Mouse (Mus musculus) megakaryocyte, embryonic 14.5 days (primary cell): ENCODE measurements around the gene Crb2. TPM values are rescaled to one million over a fixed set of nuclear protein-coding genes. Genes with fewer than 3 reads are reported as not detected.

Experiments used
- H3K27me3 ChIP-seq: replicated peaks from 2 replicates; pipeline ENCODE3; 2012; ENCODE audit warnings: inconsistent platforms
- H3K36me3 ChIP-seq: replicated peaks from 2 replicates; pipeline ENCODE3; 2012; ENCODE audit warnings: low read length, inconsistent platforms, mixed read lengths
- H3K4me1 ChIP-seq: 2 replicates; pipeline ENCODE4 v1.6.1; 2012; ENCODE audit warnings: inconsistent platforms
- H3K4me3 ChIP-seq: replicated peaks from 2 replicates; pipeline ENCODE3; 2012; ENCODE audit warnings: moderate library complexity, mild to moderate bottlenecking, inconsistent platforms
- H3K9me3 ChIP-seq: 2 replicates; pipeline ENCODE4 v1.6.1; 2012; ENCODE audit warnings: inconsistent platforms
- FLI1 ChIP-seq: IDR thresholded peaks from 2 replicates; pipeline ENCODE4 v1.6.1; 2012; ENCODE audit warnings: low read length, inconsistent platforms, mixed read lengths
- GATA1 ChIP-seq: IDR thresholded peaks from 3 replicates; pipeline ENCODE4 v1.6.1; 2012; ENCODE audit warnings: mixed read lengths, low read length, inconsistent platforms, borderline replicate concordance
- polyA plus RNA-seq: library from polyadenylated mRNA; stranded (reverse); fragments of >175 nt; gene quantifications from 2 replicates; pipeline ENCODE4 v1.2.3, GENCODE M21; 2012; ENCODE audit warnings: low replicate concordance; ENCODE audit not compliant: insufficient read depth

The Crb2 gene
- polyA plus RNA-seq, 1 experiment = not detected

DNA sequence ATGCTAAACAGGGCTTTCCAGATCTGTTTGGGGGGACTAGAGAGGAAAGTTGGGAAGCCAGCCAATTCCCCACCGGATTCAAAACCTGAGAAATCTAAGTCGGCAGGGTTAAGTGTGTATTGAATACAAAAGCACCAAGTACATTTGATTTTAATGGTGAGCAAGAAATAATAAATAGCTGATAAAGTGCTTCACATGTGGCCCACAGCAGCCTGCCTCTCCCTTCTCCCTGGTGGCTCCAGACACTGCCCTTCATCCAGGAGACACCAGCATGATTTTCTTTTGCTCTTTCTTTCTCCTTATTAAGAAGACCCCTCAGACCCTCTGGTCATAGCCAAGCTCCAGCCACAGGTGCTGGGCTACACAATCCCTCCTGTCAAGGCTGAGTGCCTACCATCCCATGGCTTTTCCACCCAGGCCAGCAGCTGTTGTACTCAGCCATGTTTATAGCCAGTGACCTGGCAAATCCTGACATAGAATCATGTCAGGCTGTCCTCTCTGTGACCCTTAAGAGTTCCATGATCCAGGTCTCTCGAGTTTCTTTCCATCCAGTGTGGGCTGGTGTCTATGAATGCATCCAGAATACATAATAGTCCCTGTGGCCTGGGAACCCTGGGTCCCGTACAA lies 43.6 kb downstream of the Crb2 start:
- H3K4me1 ChIP-seq = peaks cover 9% of the 10 kb centered on the region; the same call in 1 of the 2 replicates
- H3K4me3 ChIP-seq = no peak overlapping the region
- TF ChIP-seq GATA1 (no peak), FLI1 (no peak)
- H3K9me3 ChIP-seq = no peaks in the 10 kb centered on the region
- no peaks in the 10 kb centered on the region for H3K27me3 ChIP-seq
- H3K36me3 ChIP-seq = peaks cover 27% of the 10 kb centered on the region

DNA sequence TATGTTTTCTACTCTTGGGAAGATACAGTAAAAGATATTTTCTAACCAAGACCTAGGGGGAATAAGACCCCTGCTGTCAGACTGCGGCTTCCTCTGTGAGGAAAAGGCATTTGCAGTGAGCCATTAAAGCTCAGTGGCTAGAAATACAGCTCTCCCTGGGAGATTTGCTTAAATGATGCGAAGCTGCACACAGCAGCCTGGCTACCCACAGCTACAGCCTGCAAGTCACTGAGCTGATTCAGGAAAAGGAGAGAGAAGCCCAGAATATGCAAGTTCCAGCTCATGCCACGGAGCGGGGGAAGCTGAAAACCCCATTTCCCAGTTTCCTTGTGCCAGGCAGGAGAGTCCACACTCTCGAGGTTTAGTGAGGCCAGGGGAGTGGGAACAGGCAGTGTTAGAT lies 46.1 kb downstream of the Crb2 start:
- no peaks in the 10 kb centered on the region for H3K27me3 ChIP-seq
- no peaks in the 10 kb centered on the region for H3K9me3 ChIP-seq
- peaks cover 9% of the 10 kb centered on the region; the same call in 1 of the 2 replicates for H3K4me1 ChIP-seq
- peaks cover 13% of the 10 kb centered on the region for H3K36me3 ChIP-seq
- TF ChIP-seq GATA1 (no peak), FLI1 (no peak)
- no peak overlapping the region for H3K4me3 ChIP-seq

DNA sequence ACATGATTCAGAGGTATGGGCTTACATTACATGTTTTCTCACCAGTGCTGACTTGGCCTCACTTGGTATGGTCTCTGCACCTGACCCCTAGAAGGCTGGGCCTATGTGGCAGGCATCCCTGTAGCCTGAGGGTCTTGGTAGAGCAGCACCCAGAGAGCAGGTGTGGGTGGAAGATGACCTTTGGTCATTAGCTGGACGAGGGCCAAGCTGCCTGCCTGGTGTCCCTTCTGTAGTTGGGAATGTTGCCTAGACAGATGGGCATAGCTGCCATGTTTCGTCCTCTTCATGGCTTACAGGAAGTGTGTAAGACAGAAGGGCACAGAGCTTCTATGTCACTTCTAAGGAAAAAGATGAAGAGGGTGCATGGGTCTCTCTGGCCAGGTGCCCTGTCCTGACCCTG lies 47.8 kb downstream of the Crb2 start:
- Histone ChIP-seq H3K4me1 (peaks cover 3% of the 10 kb centered on the region; the same call in 1 of the 2 replicates), H3K9me3 (no peaks in the 10 kb centered on the region), H3K27me3 (no peaks in the 10 kb centered on the region), H3K36me3 (peaks cover 13% of the 10 kb centered on the region), H3K4me3 (no peak overlapping the region)
- no peak for TF ChIP-seq FLI1
- TF ChIP-seq GATA1 = no peak

DNA sequence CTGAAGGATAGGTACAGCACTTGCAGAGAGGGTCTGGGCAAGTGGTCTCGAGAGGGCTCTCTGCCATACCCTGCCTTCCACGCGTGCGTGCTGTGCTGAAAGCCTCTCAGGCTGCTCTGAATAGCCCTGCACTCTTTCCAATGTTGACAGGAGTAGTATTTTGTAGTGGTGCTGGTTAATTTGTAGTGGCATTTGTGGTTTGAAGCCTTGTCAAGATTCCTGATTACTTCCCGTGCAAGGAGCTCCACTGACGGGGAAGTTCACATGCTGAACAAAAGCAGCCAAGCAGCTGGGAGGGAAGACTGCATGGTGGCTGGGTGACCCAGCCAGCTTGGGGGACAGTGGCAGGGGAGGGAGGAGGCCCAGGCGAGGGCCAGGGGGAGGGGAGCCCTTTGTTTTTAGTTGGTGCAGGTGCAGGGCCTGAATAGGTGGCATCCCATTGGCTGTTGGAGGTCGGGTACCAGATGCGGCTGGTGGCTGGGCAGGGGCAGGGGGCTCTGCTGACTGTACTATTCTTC lies 53.8 kb downstream of the Crb2 start:
- Histone ChIP-seq H3K36me3 (peaks cover 17% of the 10 kb centered on the region), H3K27me3 (peaks cover 2% of the 10 kb centered on the region), H3K4me3 (no peak overlapping the region), H3K4me1 (peaks cover 9% of the 10 kb centered on the region; the same call in 1 of the 2 replicates), H3K9me3 (no peaks in the 10 kb centered on the region)
- no peak for TF ChIP-seq GATA1
- no peak for TF ChIP-seq FLI1

DNA sequence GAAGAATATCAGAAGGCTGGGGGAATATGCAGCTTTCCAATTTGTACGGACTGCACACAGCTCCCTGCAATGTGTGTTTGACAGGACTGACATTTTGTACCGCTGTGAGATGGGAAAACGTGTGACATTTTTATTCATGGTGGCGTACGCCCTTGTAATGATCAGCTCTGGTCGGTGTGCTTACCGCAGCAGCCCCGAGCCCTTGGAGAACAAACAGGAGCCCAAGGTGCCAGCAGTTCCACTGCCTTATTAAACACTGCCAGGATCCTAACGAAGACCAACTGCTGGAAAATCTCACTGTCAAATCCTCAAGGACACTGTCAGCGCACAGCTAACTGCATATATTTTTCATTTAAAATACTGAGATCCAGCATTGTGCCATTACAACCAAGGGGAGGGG lies 56.2 kb downstream of the Crb2 start:
- Histone ChIP-seq H3K27me3 (peaks cover 2% of the 10 kb centered on the region), H3K9me3 (no peaks in the 10 kb centered on the region), H3K36me3 (peaks cover 19% of the 10 kb centered on the region), H3K4me1 (peaks cover 9% of the 10 kb centered on the region; the same call in 1 of the 2 replicates), H3K4me3 (no peak overlapping the region)
- TF ChIP-seq GATA1 (no peak), FLI1 (no peak)

DNA sequence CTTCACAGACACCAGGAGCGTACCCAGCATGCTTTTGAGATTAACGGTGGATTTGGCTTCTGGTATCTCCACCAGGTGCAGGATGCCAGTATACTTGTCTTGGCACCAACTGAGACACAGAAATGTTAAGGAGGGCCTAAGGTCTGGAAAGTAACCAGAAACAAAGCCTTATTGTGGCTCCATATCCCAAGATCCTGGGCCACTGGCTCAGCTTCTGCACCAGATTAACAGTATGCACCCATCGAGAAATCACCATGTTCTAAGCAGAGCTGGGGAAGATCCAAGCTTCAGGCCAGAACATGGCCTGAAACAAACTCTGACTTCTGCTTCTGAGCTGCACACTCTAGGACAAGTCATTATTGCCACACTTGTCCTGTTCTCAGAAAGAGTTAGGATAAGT lies 60.9 kb downstream of the Crb2 start:
- Histone ChIP-seq H3K36me3 (peaks cover 27% of the 10 kb centered on the region), H3K9me3 (no peaks in the 10 kb centered on the region), H3K4me3 (no peak overlapping the region), H3K4me1 (no peaks in the 10 kb centered on the region; the same call in 1 of the 2 replicates), H3K27me3 (no peaks in the 10 kb centered on the region)
- TF ChIP-seq FLI1 = no peak
- no peak for TF ChIP-seq GATA1

DNA sequence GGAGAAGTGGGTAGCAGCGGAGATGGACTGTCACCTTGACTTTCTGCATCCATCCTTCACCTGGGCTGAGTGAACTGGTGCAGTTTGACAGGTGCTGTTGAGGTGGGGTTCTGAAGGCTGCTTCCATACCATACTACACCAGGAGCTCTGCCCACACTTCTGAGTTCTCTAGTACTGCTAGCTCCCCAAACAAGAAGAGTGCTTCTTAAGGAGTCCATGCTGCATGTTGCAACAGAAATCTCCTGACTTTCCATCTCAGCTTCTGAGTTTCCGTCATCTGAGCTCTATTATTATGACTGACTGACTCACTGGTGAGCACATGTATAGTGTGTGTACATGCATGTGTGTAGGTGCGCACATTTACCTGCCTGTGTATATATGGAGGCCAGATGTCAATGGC lies 61.5 kb downstream of the Crb2 start:
- H3K9me3 ChIP-seq = no peaks in the 10 kb centered on the region
- TF ChIP-seq GATA1 = no peak
- peaks cover 27% of the 10 kb centered on the region for H3K36me3 ChIP-seq

DNA sequence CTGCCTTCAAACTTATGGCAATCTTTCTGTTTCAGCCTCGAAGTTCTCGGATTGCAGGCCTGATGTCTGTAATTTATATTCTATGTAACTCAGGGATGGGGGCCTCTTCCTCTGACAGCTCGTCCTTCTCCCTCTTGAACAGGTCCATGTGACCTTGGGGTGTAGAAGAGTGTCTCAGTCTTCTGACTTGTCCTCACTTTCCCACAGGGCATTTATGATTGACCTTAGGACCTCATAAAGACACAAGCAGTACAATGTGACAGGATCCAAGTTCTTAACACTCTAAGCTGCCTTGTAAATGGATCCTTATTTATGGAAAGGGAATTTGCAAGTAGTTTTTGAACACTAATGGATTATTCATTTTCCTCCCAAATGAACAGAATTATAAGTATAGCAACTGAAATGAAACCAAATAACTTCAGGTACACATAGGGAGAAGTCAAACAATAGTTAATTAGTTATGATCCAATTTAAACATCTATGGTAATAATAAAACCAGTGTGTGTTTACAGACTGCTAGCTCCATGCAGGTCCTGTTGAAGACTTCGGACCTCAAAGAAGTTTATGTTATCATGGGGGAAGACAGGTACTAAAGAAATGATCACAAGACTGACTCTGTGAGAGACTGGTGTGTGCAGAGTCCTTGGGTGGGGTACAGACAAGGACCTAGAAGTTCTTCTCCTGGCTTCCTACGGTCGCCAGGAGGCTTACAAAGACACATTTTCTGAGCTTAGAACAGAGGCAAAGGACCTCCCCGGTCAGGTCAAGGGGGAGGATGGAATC lies 62.3 kb downstream of the Crb2 start:
- no peak overlapping the region for H3K4me3 ChIP-seq
- H3K4me1 ChIP-seq = peaks cover 11% of the 10 kb centered on the region
- H3K9me3 ChIP-seq = no peaks in the 10 kb centered on the region
- H3K36me3 ChIP-seq = peaks cover 26% of the 10 kb centered on the region
- H3K27me3 ChIP-seq = no peaks in the 10 kb centered on the region
- no peak for TF ChIP-seq GATA1

More for the DNA sequence above, 61.5 kb downstream of the Crb2 start:
- Histone ChIP-seq H3K27me3 (no peaks in the 10 kb centered on the region), H3K4me1 (peaks cover 6% of the 10 kb centered on the region), H3K4me3 (no peak overlapping the region)

DNA sequence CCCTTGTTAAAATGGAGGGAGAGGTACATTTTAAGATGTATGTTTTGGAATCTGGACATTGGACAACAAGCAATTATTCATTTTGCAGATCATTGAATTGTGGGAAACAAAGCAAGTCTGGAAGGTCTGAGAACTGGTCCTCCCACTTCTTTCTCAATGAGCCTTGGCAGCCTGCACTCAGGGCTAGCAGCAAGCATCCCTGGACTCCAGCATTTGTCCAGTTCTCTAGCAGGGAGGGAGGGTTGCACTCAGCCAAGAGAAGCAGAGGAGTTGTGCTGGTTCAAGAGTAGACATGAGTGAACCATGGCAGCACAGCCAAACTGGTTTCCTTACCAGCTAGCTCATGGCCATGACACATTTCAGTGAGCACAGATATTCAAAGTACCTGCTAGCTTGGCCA lies 63.9 kb downstream of the Crb2 start:
- Histone ChIP-seq H3K36me3 (peaks cover 32% of the 10 kb centered on the region), H3K27me3 (no peaks in the 10 kb centered on the region), H3K4me1 (peaks cover 11% of the 10 kb centered on the region), H3K9me3 (no peaks in the 10 kb centered on the region), H3K4me3 (no peak overlapping the region)
- no peak for TF ChIP-seq FLI1

DNA sequence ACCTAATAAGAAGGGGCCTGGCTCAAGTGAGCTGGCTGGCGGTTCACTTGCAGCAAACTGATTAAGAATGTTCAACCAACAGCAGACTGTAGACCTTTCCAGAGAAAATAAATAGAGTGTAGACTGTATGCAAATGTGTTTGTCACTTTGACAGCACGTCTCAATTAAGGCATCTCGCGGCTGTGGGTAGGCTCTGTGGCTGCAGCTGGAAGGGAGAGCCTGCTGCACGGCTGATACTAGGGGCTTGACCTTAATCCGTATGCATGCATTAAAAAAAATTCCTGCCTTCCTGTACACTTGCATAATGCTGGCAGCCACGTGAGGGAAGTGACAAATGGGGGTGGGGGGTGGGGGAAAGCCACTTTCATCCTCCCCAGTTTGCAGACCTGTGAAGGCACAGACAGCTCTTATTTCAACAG lies 66.1 kb downstream of the Crb2 start:
- Histone ChIP-seq H3K9me3 (no peaks in the 10 kb centered on the region), H3K4me3 (no peak overlapping the region), H3K36me3 (peaks cover 32% of the 10 kb centered on the region), H3K4me1 (peaks cover 11% of the 10 kb centered on the region), H3K27me3 (no peaks in the 10 kb centered on the region)
- no peak for TF ChIP-seq FLI1
- no peak for TF ChIP-seq GATA1
